Mouse (Mus musculus): ENCODE data around the gene Tle3. TPM values are rescaled to one million over a fixed set of nuclear protein-coding genes. Genes with fewer than 3 reads are reported as not detected.

Tle3 gene
- polyA plus RNA-seq, 1 experiment from 2014 or later = 24.3 TPM

GRCm38 (mm10) chr9:61442951-61443630 is 70.9 kb downstream of the Tle3 start:
- no peak overlapping the region for H3K27ac ChIP-seq (ENCODE audit: low read depth, low read length)
- no peak for TF ChIP-seq CTCF (IDR thresholded peaks at IDR 0.05; ENCODE audit: low read depth)
- H3K9ac ChIP-seq (ENCODE audit: low read depth, low read length) = no peak overlapping the region
- H3K4me2 ChIP-seq (replicated peaks; ENCODE audit: low read depth) = no peak overlapping the region
- no peaks in the 10 kb centered on the region for H3K4me1 ChIP-seq (replicated peaks; ENCODE audit: control insufficient read depth, insufficient read depth, low read length)
- no peaks in the 10 kb centered on the region for H3K9me3 ChIP-seq (ENCODE audit: control insufficient read depth)
- ATAC-seq = no peak
- WGBS = 53% methylated on average over 5 of the region's 5 CpGs
- H3K36me3 ChIP-seq (ENCODE audit: control insufficient read depth, insufficient read depth) = no peaks in the 10 kb centered on the region
- H3K27me3 ChIP-seq (replicated peaks; ENCODE audit: control insufficient read depth, insufficient read depth, low read length) = 0 out of 2 replicates have a peak, but pooled peaks cover 4% of the 10 kb centered on the region
- no peak overlapping the region for H3K4me3 ChIP-seq (ENCODE audit: low read depth, low read length)

GRCm38 (mm10) chr9:61445151-61445550 is 73.0 kb downstream of the Tle3 start:
- Histone ChIP-seq H3K27me3 (replicated peaks; ENCODE audit: control insufficient read depth, insufficient read depth, low read length) (0 out of 2 replicates have a peak, but pooled peaks cover 3% of the 10 kb centered on the region), H3K4me2 (replicated peaks; ENCODE audit: low read depth) (no peak overlapping the region), H3K27ac (ENCODE audit: low read depth, low read length) (no peak overlapping the region), H3K36me3 (ENCODE audit: control insufficient read depth, insufficient read depth) (no peaks in the 10 kb centered on the region), H3K9me3 (ENCODE audit: control insufficient read depth) (no peaks in the 10 kb centered on the region), H3K9ac (ENCODE audit: low read depth, low read length) (no peak overlapping the region), H3K4me3 (ENCODE audit: low read depth, low read length) (no peak overlapping the region), H3K4me1 (replicated peaks; ENCODE audit: control insufficient read depth, insufficient read depth, low read length) (no peaks in the 10 kb centered on the region)
- WGBS = 84% methylated on average over 2 of the region's 2 CpGs
- no peak for TF ChIP-seq CTCF (IDR thresholded peaks at IDR 0.05; ENCODE audit: low read depth)
- ATAC-seq = no peak

GRCm38 (mm10) chr9:61445711-61446222 is 73.6 kb downstream of the Tle3 start:
- no peaks in the 10 kb centered on the region for H3K4me1 ChIP-seq (replicated peaks; ENCODE audit: control insufficient read depth, insufficient read depth, low read length)
- H3K9me3 ChIP-seq (ENCODE audit: control insufficient read depth) = no peaks in the 10 kb centered on the region
- no peak overlapping the region for H3K4me3 ChIP-seq (ENCODE audit: low read depth, low read length)
- H3K27ac ChIP-seq (ENCODE audit: low read depth, low read length) = no peak overlapping the region
- no peaks in the 10 kb centered on the region for H3K36me3 ChIP-seq (ENCODE audit: control insufficient read depth, insufficient read depth)
- no peak for ATAC-seq
- no peak for TF ChIP-seq CTCF (IDR thresholded peaks at IDR 0.05; ENCODE audit: low read depth)
- H3K9ac ChIP-seq (ENCODE audit: low read depth, low read length) = no peak overlapping the region
- 0 out of 2 replicates have a peak, but pooled peaks cover 3% of the 10 kb centered on the region for H3K27me3 ChIP-seq (replicated peaks; ENCODE audit: control insufficient read depth, insufficient read depth, low read length)
- H3K4me2 ChIP-seq (replicated peaks; ENCODE audit: low read depth) = no peak overlapping the region
- 46% methylated on average over 5 of the region's 5 CpGs for WGBS

- ATAC-seq = no peak
- Histone ChIP-seq H3K9ac (ENCODE audit: low read depth, low read length) (no peak overlapping the region), H3K4me2 (replicated peaks; ENCODE audit: low read depth) (no peak overlapping the region), H3K4me1 (replicated peaks; ENCODE audit: control insufficient read depth, insufficient read depth, low read length) (no peaks in the 10 kb centered on the region), H3K27me3 (replicated peaks; ENCODE audit: control insufficient read depth, insufficient read depth, low read length) (0 out of 2 replicates have a peak, but pooled peaks cover 3% of the 10 kb centered on the region), H3K36me3 (ENCODE audit: control insufficient read depth, insufficient read depth) (no peaks in the 10 kb centered on the region), H3K4me3 (ENCODE audit: low read depth, low read length) (no peak overlapping the region), H3K9me3 (ENCODE audit: control insufficient read depth) (no peaks in the 10 kb centered on the region), H3K27ac (ENCODE audit: low read depth, low read length) (no peak overlapping the region)
- WGBS = 62% methylated on average over 2 of the region's 2 CpGs
- TF ChIP-seq CTCF (IDR thresholded peaks at IDR 0.05; ENCODE audit: low read depth) = no peak
These were observed 74.8 kb downstream of the Tle3 start for GRCm38 (mm10) chr9:61446965-61447364.

GRCm38 (mm10) chr9:61449363-61449904 is 77.3 kb downstream of the Tle3 start:
- Histone ChIP-seq H3K27me3 (replicated peaks; ENCODE audit: control insufficient read depth, insufficient read depth, low read length) (0 out of 2 replicates have a peak, but pooled peaks cover 3% of the 10 kb centered on the region), H3K36me3 (ENCODE audit: control insufficient read depth, insufficient read depth) (no peaks in the 10 kb centered on the region), H3K4me1 (replicated peaks; ENCODE audit: control insufficient read depth, insufficient read depth, low read length) (no peaks in the 10 kb centered on the region), H3K4me2 (replicated peaks; ENCODE audit: low read depth) (no peak overlapping the region), H3K9me3 (ENCODE audit: control insufficient read depth) (no peaks in the 10 kb centered on the region), H3K4me3 (ENCODE audit: low read depth, low read length) (no peak overlapping the region), H3K9ac (ENCODE audit: low read depth, low read length) (no peak overlapping the region), H3K27ac (ENCODE audit: low read depth, low read length) (no peak overlapping the region)
- WGBS = 60% methylated on average over 5 of the region's 5 CpGs
- TF ChIP-seq CTCF (IDR thresholded peaks at IDR 0.05; ENCODE audit: low read depth) = no peak
- ATAC-seq = no peak

GRCm38 (mm10) chr9:61452081-61452480 is 79.9 kb downstream of the Tle3 start:
- H3K36me3 ChIP-seq (ENCODE audit: control insufficient read depth, insufficient read depth) = no peaks in the 10 kb centered on the region
- no peak overlapping the region for H3K27ac ChIP-seq (ENCODE audit: low read depth, low read length)
- no peaks in the 10 kb centered on the region for H3K4me1 ChIP-seq (replicated peaks; ENCODE audit: control insufficient read depth, insufficient read depth, low read length)
- no peaks in the 10 kb centered on the region for H3K9me3 ChIP-seq (ENCODE audit: control insufficient read depth)
- ATAC-seq = no peak
- no peak overlapping the region for H3K4me3 ChIP-seq (ENCODE audit: low read depth, low read length)
- H3K4me2 ChIP-seq (replicated peaks; ENCODE audit: low read depth) = no peak overlapping the region
- TF ChIP-seq CTCF (IDR thresholded peaks at IDR 0.05; ENCODE audit: low read depth) = no peak
- 58% methylated on average over 1 of the region's 1 CpGs for WGBS
- 0 out of 2 replicates have a peak, but pooled peaks cover 3% of the 10 kb centered on the region for H3K27me3 ChIP-seq (replicated peaks; ENCODE audit: control insufficient read depth, insufficient read depth, low read length)
- no peak overlapping the region for H3K9ac ChIP-seq (ENCODE audit: low read depth, low read length)
